Mouse (Mus musculus) CD4-positive helper T cell, adult 2 months (primary cell): Measurements from ENCODE around the gene Ltbp3.
A peak's percentile ranks its signal among the peaks of the same experiment; 100 is the strongest.

Experiments
- DNase-seq: peaks from one replicate; pipeline ENCODE4 v3.0.0-alpha.2; 2012; ENCODE audit warnings: low read depth, missing footprints, low spot score

Ltbp3 gene

DNA sequence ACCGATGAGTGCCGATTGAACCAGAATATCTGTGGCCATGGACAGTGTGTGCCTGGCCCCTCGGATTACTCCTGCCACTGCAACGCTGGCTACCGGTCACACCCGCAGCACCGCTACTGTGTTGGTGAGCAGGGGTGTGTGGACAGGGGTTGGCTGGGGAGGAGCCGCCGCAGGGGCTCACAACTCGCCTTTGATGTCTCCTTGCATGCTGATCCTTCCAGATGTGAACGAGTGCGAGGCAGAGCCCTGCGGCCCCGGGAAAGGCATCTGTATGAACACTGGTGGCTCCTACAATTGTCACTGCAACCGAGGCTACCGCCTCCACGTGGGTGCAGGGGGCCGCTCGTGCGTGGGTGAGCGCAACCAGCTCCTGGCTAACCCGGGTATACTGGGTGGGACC lies 10.2 kb downstream of the Ltbp3 start:
- DNase-seq: no peak

DNA sequence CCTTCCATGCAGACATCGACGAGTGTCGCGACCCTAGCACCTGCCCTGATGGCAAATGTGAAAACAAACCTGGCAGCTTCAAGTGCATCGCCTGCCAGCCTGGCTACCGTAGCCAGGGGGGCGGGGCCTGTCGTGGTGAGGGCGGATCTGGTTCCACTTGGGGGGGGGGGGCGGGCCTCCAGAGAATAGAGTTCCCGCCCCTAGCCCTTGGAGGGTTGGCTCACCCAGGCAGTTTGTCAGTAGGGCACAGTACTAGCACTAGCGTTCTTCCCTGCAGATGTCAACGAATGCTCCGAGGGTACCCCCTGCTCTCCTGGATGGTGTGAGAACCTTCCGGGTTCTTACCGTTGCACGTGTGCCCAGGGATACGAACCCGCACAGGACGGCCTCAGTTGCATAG lies 11.0 kb downstream of the Ltbp3 start:
- no peak for DNase-seq

- DNase-seq: no peak
Measured at GRCm38 (mm10) chr19:5756321-5756985, 15.7 kb downstream of the Ltbp3 start.

GRCm38 (mm10) chr19:5756991-5757636 lies 16.4 kb downstream of the Ltbp3 start:
- DNase-seq: no peak

DNA sequence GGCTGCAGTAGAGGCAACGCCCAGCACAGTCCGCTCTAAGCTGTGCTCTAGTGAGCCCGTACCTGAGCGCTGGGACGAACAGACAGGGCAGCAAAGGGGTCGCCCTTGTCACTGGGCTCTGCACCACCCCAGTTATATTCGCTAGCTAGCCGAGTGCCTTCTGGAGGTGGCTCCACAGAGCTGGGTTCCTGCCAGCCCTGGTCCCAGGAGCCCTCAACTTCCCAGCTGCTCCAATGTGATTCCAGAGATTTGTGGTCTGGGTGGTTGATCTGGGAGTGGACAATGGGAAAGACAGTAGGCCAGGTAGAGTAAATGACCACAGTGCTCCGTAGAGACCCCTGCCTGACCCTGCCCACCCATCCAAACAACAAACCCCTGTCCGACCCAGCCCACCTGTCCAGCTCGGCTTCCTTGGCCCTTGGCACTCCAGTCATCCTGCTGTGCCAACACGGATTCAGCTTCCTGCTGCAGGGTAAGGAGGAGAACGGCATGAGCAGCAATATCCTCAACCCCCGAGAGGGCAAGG lies 18.2 kb downstream of the Ltbp3 start:
- no peak for DNase-seq

DNA sequence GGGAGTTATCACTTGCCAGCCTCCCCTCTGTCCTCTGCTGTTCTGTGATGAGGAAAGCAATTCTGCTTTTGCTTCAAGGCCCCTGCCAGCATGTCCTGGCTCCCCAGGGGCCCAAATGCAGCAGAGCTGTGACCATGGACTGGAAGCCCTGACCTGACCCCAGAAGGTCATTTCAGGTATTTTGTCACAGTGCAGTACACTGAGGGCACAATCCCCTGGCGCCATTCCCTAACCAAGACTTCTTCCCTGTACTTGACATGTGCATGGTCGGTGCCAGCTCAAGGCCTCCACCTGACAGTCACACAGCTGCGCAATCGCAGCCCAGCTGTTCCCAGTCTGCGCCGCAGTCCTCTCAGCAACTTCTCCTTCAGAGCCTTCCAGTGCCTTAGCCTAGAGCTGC lies 22.5 kb downstream of the Ltbp3 start:
- no peak for DNase-seq

- DNase-seq: no peak
Measured at GRCm38 (mm10) chr19:5767271-5767670, 26.6 kb downstream of the Ltbp3 start.

DNA sequence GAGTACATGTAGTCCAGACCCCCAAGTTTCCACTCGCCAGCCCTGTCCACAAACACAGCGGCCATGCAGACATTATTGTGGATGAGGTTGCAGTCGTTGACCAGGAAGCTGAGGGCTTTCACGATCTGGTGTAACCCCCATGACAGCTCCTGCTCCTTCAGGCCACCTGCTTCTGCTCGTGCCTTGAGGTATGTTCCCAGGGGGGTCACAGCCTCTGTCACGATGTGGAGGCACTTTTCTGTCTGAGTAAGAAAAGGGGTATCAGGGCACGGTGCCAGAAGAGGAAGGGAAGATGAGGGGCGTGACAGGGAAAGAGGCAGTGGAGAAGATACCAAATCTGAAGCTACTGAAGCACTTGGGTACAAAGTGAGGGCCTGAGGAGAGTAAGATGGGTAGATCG lies 29.6 kb downstream of the Ltbp3 start:
- DNase-seq: peak; percentile 15

GRCm38 (mm10) chr19:5770925-5771860 lies 30.5 kb downstream of the Ltbp3 start, which contains the start of gene Scyl1:
Gene Scyl1 (minus strand): TSS chr19:5771419.
- peak; percentile 89 for DNase-seq

DNA sequence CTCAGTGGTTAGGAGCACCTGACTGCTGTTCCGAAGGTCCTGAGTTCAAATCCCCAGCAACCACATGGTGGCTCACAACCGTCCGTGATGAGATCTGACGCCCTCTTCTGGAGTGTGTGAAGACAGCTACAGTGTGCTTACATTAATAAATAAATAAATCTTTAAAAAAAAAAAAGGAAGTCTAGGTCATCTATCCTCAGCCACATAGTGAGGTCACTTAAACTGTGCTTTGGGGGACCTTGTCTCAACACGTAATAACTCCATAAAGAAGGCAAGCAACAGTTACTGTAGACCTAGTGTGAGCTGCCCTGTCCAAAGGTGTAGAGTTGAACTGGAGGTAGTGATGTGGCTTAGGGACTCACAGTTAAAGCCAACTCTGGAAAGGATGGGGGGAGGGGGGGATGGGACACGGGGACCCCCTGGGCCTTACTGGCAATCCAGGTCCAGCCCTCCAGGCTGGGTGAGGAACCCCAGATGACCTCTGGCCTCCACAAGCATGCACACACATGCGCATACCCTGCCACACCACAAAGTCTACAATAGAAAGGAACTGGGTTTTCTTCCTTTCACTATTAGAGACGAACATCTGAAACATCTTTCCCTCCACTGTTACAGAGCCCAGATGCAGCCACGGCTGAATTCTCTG lies 36.8 kb downstream of the Ltbp3 start:
- no peak for DNase-seq

GRCm38 (mm10) chr19:5778312-5778711 lies 37.6 kb downstream of the Ltbp3 start:
- no peak for DNase-seq

GRCm38 (mm10) chr19:5780203-5780602 lies 39.5 kb downstream of the Ltbp3 start:
- peak; percentile 24 for DNase-seq

DNA sequence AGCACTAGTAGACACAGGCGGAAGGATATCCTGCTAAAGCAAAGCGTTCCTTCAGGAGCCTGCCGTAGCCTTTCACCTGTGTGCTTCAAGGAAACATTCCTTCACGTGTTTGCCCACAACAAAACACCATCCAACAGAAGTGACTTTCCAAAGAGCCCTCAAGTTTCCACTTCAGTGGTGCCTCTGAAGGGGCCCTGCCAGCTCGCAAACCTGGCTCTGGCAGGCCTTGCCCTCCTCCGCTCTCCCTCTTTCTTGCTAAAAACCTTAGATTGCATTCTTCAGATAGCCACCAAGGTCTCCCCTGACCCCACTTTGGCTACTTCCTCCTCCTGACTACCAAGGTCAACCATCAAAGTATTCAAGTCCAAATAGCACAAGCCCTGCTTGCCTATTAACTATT lies 40.8 kb downstream of the Ltbp3 start:
- DNase-seq: no peak

DNA sequence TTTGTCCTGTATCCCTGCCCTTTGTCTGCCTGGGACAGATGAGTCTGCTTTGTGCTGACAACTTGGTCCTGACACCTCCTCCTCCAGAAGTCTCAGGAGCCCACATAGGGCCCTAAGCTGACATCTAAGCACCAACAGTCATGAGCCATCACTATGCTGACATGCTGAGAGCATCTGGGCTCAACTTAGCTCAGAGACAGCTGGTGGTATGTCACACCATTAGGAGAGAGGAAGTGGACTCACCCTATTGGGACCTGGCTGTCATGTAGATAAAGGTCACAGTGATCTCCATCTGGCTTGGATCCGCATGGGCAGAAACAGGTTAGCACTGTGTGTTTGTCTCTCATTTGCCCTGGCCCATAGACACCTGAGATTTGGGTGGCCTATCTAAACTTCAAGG lies 41.4 kb downstream of the Ltbp3 start:
- DNase-seq: no peak

- DNase-seq: no peak
Measured at GRCm38 (mm10) chr19:5784958-5785577, 44.4 kb downstream of the Ltbp3 start.

GRCm38 (mm10) chr19:5786441-5787114 lies 45.9 kb downstream of the Ltbp3 start:
- DNase-seq: peak; percentile 90

DNA sequence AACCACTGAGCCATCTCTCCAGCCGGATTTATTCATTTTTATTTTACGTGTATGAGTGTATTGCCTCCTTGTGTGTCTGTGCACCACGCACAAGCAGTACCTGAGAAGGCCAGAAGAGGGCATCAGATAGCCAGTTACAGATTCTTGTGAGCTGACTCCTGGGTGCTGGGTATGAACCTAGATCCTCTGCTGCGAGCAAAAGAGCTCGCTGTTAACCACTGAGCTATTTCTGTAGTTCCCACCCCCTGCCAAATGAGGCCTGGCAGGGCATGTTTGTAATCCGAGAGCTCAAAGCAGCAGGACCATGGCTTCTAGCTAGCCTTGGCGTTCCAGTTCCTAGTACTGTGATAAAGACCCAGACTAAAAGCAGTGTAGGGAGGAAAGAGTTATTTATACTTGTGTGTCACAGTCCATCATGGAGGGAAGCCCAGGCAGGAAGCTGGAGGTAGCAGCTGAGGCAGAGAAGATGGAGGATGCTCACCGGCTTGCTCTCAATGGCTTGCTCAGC lies 46.5 kb downstream of the Ltbp3 start:
- peak; percentile 90 for DNase-seq

DNA sequence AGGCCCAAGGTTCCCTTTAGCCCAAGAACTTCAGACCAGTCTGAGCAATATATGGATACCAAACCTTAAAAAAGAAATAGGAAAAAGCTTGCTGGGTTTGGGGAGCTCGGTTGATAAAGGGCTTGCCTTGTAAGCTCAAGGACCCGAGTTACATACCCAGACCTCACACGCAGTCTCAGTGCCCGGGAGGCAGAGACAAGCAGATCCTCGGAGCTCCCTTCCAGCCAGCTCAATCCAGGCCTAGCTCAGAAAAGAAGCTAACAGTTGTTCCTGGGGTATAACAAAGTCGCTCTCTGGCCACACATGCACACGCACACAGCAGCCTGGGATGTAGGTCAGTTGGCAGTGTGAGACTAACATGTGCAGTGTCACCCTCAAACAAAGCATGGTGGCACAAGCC lies 47.2 kb downstream of the Ltbp3 start:
- no peak for DNase-seq

- no peak for DNase-seq
Measured at GRCm38 (mm10) chr19:5788620-5789019, 47.9 kb downstream of the Ltbp3 start.

- no peak for DNase-seq
Measured at GRCm38 (mm10) chr19:5789066-5789465, 48.4 kb downstream of the Ltbp3 start.
